Mouse (Mus musculus) cerebellum, adult (tissue): Measurements from ENCODE around the gene Chek2.

ENCODE experiments used
- ATAC-seq: cut with Nextera tagmentation; 2 replicates; pipeline ENCODE4 v1.9.2; 2017; ENCODE audit warnings: mild to moderate bottlenecking, moderate library complexity, mixed read lengths; ENCODE audit not compliant: insufficient number of reproducible peaks, low FRiP score, low TSS enrichment

The Chek2 gene

GRCm38 (mm10) chr5:110897114-110897788 lies 57.5 kb downstream of the Chek2 start:
- ATAC-seq, result no peak

GRCm38 (mm10) chr5:110898169-110898568 lies 58.4 kb downstream of the Chek2 start:
- ATAC-seq, result no peak

GRCm38 (mm10) chr5:110898785-110899184 lies 59.0 kb downstream of the Chek2 start:
- ATAC-seq, result no peak

GRCm38 (mm10) chr5:110900331-110900730 lies 60.6 kb downstream of the Chek2 start:
- no peak for ATAC-seq

GRCm38 (mm10) chr5:110906708-110907107 lies 66.9 kb downstream of the Chek2 start:
- no peak for ATAC-seq

GRCm38 (mm10) chr5:110908879-110909278 lies 69.1 kb downstream of the Chek2 start:
- no peak for ATAC-seq

- ATAC-seq, result no peak
Observed at GRCm38 (mm10) chr5:110909955-110910589, 70.3 kb downstream of the Chek2 start.

- no peak for ATAC-seq
Observed at GRCm38 (mm10) chr5:110914859-110915258, 75.1 kb downstream of the Chek2 start.

- no peak for ATAC-seq
Observed at GRCm38 (mm10) chr5:110916241-110916640, 76.5 kb downstream of the Chek2 start.

GRCm38 (mm10) chr5:110919541-110919940 lies 79.8 kb downstream of the Chek2 start:
- ATAC-seq, result no peak

GRCm38 (mm10) chr5:110923336-110923735 lies 83.6 kb downstream of the Chek2 start:
- ATAC-seq, result no peak
